Mouse (Mus musculus) leukemia stem cell, adult 10-12 weeks (primary cell): ENCODE measurements around the gene Cox7a2. TPM values are rescaled to one million over a fixed set of nuclear protein-coding genes. Genes with fewer than 3 reads are reported as not detected.

Experiments used
- polyA plus RNA-seq: library from polyadenylated mRNA; stranded (reverse); fragments of >175 nt; gene quantifications from 2 replicates; pipeline ENCODE4 v1.2.3, GENCODE M21; 2012; ENCODE audit warnings: low replicate concordance

The Cox7a2 gene
- 10.9 and 42.5 TPM in 2 replicates for polyA plus RNA-seq

GRCm38 (mm10) chr9:79759385-79760005, at the start of gene Cox7a2:
Cox7a2 (minus strand) TSS chr9:79759878.

GRCm38 (mm10) chr9:79792841-79793835, 33.5 kb upstream of the Cox7a2 start, which contains the start of gene Tmem30a:
Tmem30a (minus strand) TSS chr9:79793507.

GRCm38 (mm10) chr9:79718481-79719370, 41.0 kb downstream of the Cox7a2 start, which contains the start of gene Col12a1:
Col12a1 (minus strand) TSS chr9:79718831.

Other genes with a start within 250 kb of the Cox7a2 start
- 0.30 and 0.90 TPM in 2 replicates for gene Col12a1, start 41.0 kb downstream of the Cox7a2 start, polyA plus RNA-seq
- 136 and 349 TPM in 2 replicates for gene Tmem30a, start 33.6 kb upstream of the Cox7a2 start, polyA plus RNA-seq